Mouse (Mus musculus) intestine, embryonic 16.5 days (tissue): ENCODE results near the gene Isy1. TPM values are rescaled to one million over a fixed set of nuclear protein-coding genes. Genes with fewer than 3 reads are reported as not detected.
A peak's percentile ranks its signal among the peaks of the same experiment; 100 is the strongest.

Experiments
- ATAC-seq: fragments of 200-750 bp; cut with Nextera tagmentation; 2 replicates; pipeline ENCODE4 v1.8.0; 2017; ENCODE audit warnings: moderate TSS enrichment, moderate library complexity
- H3K27ac ChIP-seq: fragments of 300-500 bp; sonication (generic); 2 replicates; pipeline ENCODE4 v1.5.1; 2014; ENCODE audit warnings: mild to moderate bottlenecking, low read length
- H3K27me3 ChIP-seq: fragments of 300-500 bp; sonication (generic); replicated peaks from 2 replicates; pipeline ENCODE4 v1.6.1; 2014; ENCODE audit warnings: low read length, control low read depth, mixed read lengths; ENCODE audit not compliant: control insufficient read depth, insufficient read depth
- H3K36me3 ChIP-seq: fragments of 300-500 bp; sonication (generic); 2 replicates; pipeline ENCODE4 v1.6.1; 2014; ENCODE audit warnings: low read length, control low read depth; ENCODE audit not compliant: control insufficient read depth, insufficient read depth
- H3K4me1 ChIP-seq: fragments of 300-500 bp; sonication (generic); 2 replicates; pipeline ENCODE4 v1.6.1; 2014; ENCODE audit warnings: low read length, control low read depth, mixed read lengths; ENCODE audit not compliant: control insufficient read depth, insufficient read depth
- H3K4me2 ChIP-seq: fragments of 300-500 bp; sonication (generic); 2 replicates; pipeline ENCODE4 v1.6.1; 2014; ENCODE audit warnings: low read depth, low read length, control low read depth
- H3K4me3 ChIP-seq: fragments of 300-500 bp; sonication (generic); 2 replicates; pipeline ENCODE4 v1.5.1; 2014; ENCODE audit warnings: mild to moderate bottlenecking, low read length
- H3K9ac ChIP-seq: fragments of 300-500 bp; sonication (generic); 2 replicates; pipeline ENCODE4 v1.6.1; 2014; ENCODE audit warnings: low read depth, low read length
- H3K9me3 ChIP-seq: fragments of 300-500 bp; sonication (generic); 2 replicates; pipeline ENCODE4 v1.6.1; 2016; ENCODE audit warnings: low read length, control low read depth; ENCODE audit not compliant: control insufficient read depth
- WGBS: fragments of 180-500 bp; shearing (Covaris S2); extraction: QIAGEN DNeasy Blood & Tissue Kit; methylation state at CpG from one replicate; pipeline ENCODE4 v1.1.7; 2014; 5-methylcytosine and 5-hydroxymethylcytosine counted together
- polyA plus RNA-seq: library from polyadenylated mRNA; unstranded; fragments of >200 nt; fragmentation: Nextera tagmentation; extraction: Ambion mirVana; gene quantifications from 2 replicates; pipeline ENCODE4 v1.2.1, GENCODE M21; 2015

Isy1 gene
- polyA plus RNA-seq, 1 experiment from 2014 or later, result 50.5 TPM

GRCm38 (mm10) chr6:87853446-87853845 lies 14.8 kb upstream of the Isy1 start:
- H3K4me1 ChIP-seq, result peaks cover 7% of the 10 kb centered on the region
- H3K9ac ChIP-seq, result no peak overlapping the region
- no peaks in the 10 kb centered on the region for H3K27me3 ChIP-seq
- H3K4me3 ChIP-seq, result no peak overlapping the region
- H3K4me2 ChIP-seq, result no peak overlapping the region
- H3K36me3 ChIP-seq, result no peaks in the 10 kb centered on the region
- H3K27ac ChIP-seq, result no peak overlapping the region
- no peaks in the 10 kb centered on the region for H3K9me3 ChIP-seq
- WGBS, result 78% methylated on average over 4 of the region's 4 CpGs
- no peak for ATAC-seq

- peaks cover 16% of the 10 kb centered on the region for H3K4me1 ChIP-seq
- no peaks in the 10 kb centered on the region for H3K36me3 ChIP-seq
- ATAC-seq, result no peak
- WGBS, result 81% methylated on average over 6 of the region's 6 CpGs
- H3K27ac ChIP-seq, result no peak overlapping the region
- H3K27me3 ChIP-seq, result no peaks in the 10 kb centered on the region
- no peaks in the 10 kb centered on the region for H3K9me3 ChIP-seq
- H3K9ac ChIP-seq, result no peak overlapping the region
- no peak overlapping the region for H3K4me3 ChIP-seq
- H3K4me2 ChIP-seq, result no peak overlapping the region
Observed at GRCm38 (mm10) chr6:87851871-87852270, 13.3 kb upstream of the Isy1 start.

- peak; percentile 98 for ATAC-seq
- Histone ChIP-seq H3K27me3 (no peaks in the 10 kb centered on the region), H3K9me3 (no peaks in the 10 kb centered on the region), H3K27ac (peak within 1 kb of the TSS; percentile 96), H3K4me2 (peak within 1 kb of the TSS; percentile 90), H3K4me1 (peaks cover 18% of the 10 kb centered on the region), H3K4me3 (peak within 1 kb of the TSS; percentile 99), H3K9ac (peak within 1 kb of the TSS; percentile 96), H3K36me3 (no peaks in the 10 kb centered on the region)
- WGBS, result under 1% methylated on average over 55 of the region's 55 CpGs
Observed at GRCm38 (mm10) chr6:87850900-87851614, 12.5 kb upstream of the Isy1 start, which contains the start of gene Cnbp. TSS of gene Cnbp (minus strand) at chr6:87851106.

- Histone ChIP-seq H3K9ac (peak overlapping the region; percentile 96), H3K36me3 (peaks cover under 1% of the 10 kb centered on the region), H3K4me3 (peak overlapping the region; percentile 99), H3K4me2 (peak overlapping the region; percentile 68), H3K27me3 (no peaks in the 10 kb centered on the region), H3K27ac (peak overlapping the region; percentile 96), H3K9me3 (no peaks in the 10 kb centered on the region), H3K4me1 (peaks cover 18% of the 10 kb centered on the region)
- peak; percentile 77 for ATAC-seq
- under 1% methylated on average over 70 of the region's 73 CpGs for WGBS
Observed at GRCm38 (mm10) chr6:87850155-87850899, 11.7 kb upstream of the Isy1 start.

- no peak for ATAC-seq
Observed at GRCm38 (mm10) chr6:87849780-87850154, 11.2 kb upstream of the Isy1 start.

GRCm38 (mm10) chr6:87846813-87847212 lies 8.2 kb upstream of the Isy1 start:
- no peak overlapping the region for H3K4me3 ChIP-seq
- no peaks in the 10 kb centered on the region for H3K9me3 ChIP-seq
- H3K4me2 ChIP-seq, result no peak overlapping the region
- H3K36me3 ChIP-seq, result peaks cover 24% of the 10 kb centered on the region
- ATAC-seq, result no peak
- no peak overlapping the region for H3K9ac ChIP-seq
- H3K4me1 ChIP-seq, result peaks cover 18% of the 10 kb centered on the region
- H3K27me3 ChIP-seq, result no peaks in the 10 kb centered on the region
- WGBS, result 86% methylated on average over 1 of the region's 1 CpGs
- no peak overlapping the region for H3K27ac ChIP-seq

More at GRCm38 (mm10) chr6:87849780-87850154, 11.2 kb upstream of the Isy1 start:
- peaks cover 18% of the 10 kb centered on the region for H3K4me1 ChIP-seq
- under 1% methylated on average over 8 of the region's 8 CpGs for WGBS
- H3K4me3 ChIP-seq, result peak overlapping the region; percentile 99
- H3K4me2 ChIP-seq, result peak overlapping the region; percentile 68
- peak overlapping the region; percentile 96; the same call in 1 of the 2 replicates for H3K27ac ChIP-seq
- H3K9me3 ChIP-seq, result no peaks in the 10 kb centered on the region
- peak overlapping the region; percentile 96 for H3K9ac ChIP-seq
- H3K27me3 ChIP-seq, result no peaks in the 10 kb centered on the region
- peaks cover 6% of the 10 kb centered on the region for H3K36me3 ChIP-seq

GRCm38 (mm10) chr6:87845031-87845695 lies 6.6 kb upstream of the Isy1 start:
- no peak for ATAC-seq
- H3K27ac ChIP-seq, result no peak overlapping the region
- H3K9me3 ChIP-seq, result no peaks in the 10 kb centered on the region
- H3K27me3 ChIP-seq, result no peaks in the 10 kb centered on the region
- no peak overlapping the region for H3K4me3 ChIP-seq
- H3K9ac ChIP-seq, result no peak overlapping the region
- no peak overlapping the region for H3K4me2 ChIP-seq
- H3K4me1 ChIP-seq, result peaks cover 16% of the 10 kb centered on the region
- WGBS, result 92% methylated on average over 13 of the region's 13 CpGs
- H3K36me3 ChIP-seq, result peaks cover 24% of the 10 kb centered on the region

GRCm38 (mm10) chr6:87842254-87842653 lies 3.7 kb upstream of the Isy1 start:
- WGBS, result 17% methylated on average over 1 of the region's 1 CpGs
- no peak overlapping the region for H3K4me3 ChIP-seq

GRCm38 (mm10) chr6:87841635-87842034 lies 3.0 kb upstream of the Isy1 start:
- H3K36me3 ChIP-seq, result peaks cover 24% of the 10 kb centered on the region
- no peak overlapping the region for H3K9ac ChIP-seq
- no peaks in the 10 kb centered on the region for H3K27me3 ChIP-seq
- no peaks in the 10 kb centered on the region for H3K9me3 ChIP-seq
- H3K4me3 ChIP-seq, result no peak overlapping the region
- 76% methylated on average over 8 of the region's 8 CpGs for WGBS
- ATAC-seq, result no peak
- 0 out of 2 replicates have a peak, but pooled peaks cover 6% of the 10 kb centered on the region for H3K4me1 ChIP-seq
- H3K27ac ChIP-seq, result no peak overlapping the region
- H3K4me2 ChIP-seq, result no peak overlapping the region

More at GRCm38 (mm10) chr6:87842254-87842653, 3.7 kb upstream of the Isy1 start:
- Histone ChIP-seq H3K4me2 (no peak overlapping the region), H3K9me3 (no peaks in the 10 kb centered on the region), H3K36me3 (peaks cover 24% of the 10 kb centered on the region), H3K27me3 (no peaks in the 10 kb centered on the region), H3K4me1 (peaks cover 9% of the 10 kb centered on the region), H3K27ac (no peak overlapping the region), H3K9ac (no peak overlapping the region)
- no peak for ATAC-seq
